Mouse (Mus musculus): Measurements from ENCODE around the gene Uba52.
A peak's percentile ranks its signal among the peaks of the same experiment; 100 is the strongest.
"Not testable (repeated sequence)": the region's sequence is repeated elsewhere in the genome, so short reads cannot be mapped to it uniquely, and the experiment has no call there.

Gene Uba52

DNA sequence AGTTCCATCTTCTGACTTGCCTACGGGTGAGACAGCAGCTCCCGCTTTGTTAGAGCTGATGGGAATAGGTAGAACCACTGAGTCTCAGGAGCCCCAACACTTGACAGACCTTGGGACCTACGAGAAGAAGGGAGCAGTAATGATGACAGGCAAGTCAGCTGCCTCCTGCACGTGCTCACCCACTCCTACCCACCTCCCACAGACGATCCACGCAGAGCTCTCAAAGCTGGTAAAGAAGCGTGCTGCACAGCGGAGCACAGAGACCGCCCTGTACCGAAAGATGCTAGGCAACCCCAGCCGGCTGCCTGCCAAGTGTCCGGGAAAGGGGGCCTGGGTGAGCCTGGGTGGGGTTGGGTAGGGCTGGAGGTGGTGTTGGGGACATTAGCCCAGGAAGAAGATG is 23.7 kb upstream of the Uba52 start:
- DNase-seq (ENCODE audit: low spot score in 2 of 2): no peak

DNA sequence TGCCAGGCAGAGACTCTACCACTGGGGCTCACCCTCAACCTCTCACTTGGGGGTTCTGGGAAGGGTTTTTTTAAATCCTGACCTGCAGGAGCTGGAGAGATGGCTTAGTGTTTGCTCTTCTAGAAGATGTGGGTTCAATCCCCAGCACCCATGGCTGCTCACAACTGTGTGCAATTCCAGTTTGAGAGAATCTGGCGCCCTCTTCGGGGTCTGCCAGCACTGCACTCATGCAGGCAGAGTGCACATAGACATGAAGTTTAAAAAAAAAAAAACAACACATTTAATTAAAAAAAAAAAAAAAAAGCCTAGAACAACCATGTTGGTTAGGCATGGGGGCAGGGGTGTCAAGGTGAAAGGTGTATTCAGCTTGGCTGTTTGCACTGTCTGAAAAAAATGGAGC is 19.7 kb upstream of the Uba52 start:
- no peak for DNase-seq (ENCODE audit: low spot score in 2 of 2)

- no peak for DNase-seq (ENCODE audit: low spot score in 2 of 2)
These were observed 19.1 kb upstream of the Uba52 start for GRCm38 (mm10) chr8:70529741-70530161.

- DNase-seq (ENCODE audit: low spot score in 2 of 2): no peak
These were observed 18.7 kb upstream of the Uba52 start for GRCm38 (mm10) chr8:70529299-70529698.

- DNase-seq (ENCODE audit: low spot score in 2 of 2): no peak
These were observed 17.7 kb upstream of the Uba52 start for GRCm38 (mm10) chr8:70528182-70528797.

GRCm38 (mm10) chr8:70527512-70528181 is 17.0 kb upstream of the Uba52 start, which contains the start of the genes Fkbp8 and Kxd1:
TSS of gene Fkbp8 (plus strand) at chr8:70527724.
TSS of gene Kxd1 (minus strand) at chr8:70527956.
- DNase-seq (ENCODE audit: low spot score in 2 of 2): peak; percentile 97 to 99

GRCm38 (mm10) chr8:70527111-70527511 is 16.5 kb upstream of the Uba52 start:
- no peak for DNase-seq (ENCODE audit: low spot score in 2 of 2)

DNA sequence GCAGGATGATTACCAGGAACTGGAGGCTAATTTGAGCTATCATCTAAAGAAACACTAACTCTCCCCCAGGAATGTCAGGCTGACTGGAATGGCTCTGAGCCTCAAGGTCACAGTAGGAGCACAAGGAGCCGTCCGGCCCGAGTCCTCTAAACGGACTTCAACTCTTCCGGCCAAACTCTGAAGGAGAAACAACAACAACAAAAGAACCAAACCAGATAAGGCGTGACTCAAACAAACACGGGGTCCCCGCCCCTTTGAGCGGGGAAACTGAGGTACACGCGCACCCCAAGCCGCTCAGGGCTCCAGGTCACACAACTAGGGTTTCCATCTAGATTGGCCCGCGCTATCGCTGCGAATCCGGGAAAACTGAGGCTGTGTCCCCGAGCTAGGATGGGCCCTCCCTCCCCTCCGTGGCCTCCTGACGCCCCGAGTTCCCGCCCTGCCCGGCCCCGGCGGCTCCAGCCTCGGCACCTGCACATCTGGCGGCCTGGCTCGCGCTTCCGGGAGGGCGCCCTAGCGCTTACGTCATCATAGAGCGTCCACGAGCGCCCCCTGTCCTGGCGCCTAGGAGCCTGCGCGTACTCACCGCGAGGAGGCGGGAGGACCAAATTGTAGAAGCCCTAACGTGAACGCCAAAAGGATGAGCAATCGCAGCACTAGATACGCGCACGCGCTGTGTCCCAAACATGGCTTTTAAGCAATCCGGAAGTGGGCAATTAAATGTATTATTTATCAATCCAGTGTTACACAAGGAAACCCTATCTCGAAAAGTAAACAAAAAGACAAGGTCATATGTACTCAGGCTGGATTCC is 12.2 kb upstream of the Uba52 start:
- peak; percentile 93 to 97 for DNase-seq (ENCODE audit: low spot score in 2 of 2)

- DNase-seq (ENCODE audit: low spot score in 2 of 2): no peak
These were observed 9.0 kb upstream of the Uba52 start for GRCm38 (mm10) chr8:70519606-70520005.

DNA sequence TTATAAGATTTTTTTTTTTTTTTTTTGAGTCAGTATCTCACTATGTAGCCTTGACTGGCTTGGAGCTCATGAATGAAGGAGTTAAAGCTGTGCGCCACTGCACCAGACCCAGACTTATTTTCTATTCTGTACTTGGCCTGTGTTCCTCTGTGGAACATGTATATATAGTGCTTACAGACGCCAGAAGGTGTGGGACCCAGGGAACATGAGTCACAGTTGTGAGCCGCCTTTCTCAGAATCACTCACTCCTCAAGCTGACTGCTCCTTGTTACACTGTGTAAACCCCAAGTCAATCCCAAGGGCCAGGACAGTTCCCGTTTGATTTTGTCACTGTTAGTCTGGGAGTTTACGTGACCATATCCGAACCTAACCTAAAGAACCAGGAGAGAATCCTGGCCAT is 8.4 kb upstream of the Uba52 start:
- DNase-seq (ENCODE audit: low spot score in 2 of 2): no peak

DNA sequence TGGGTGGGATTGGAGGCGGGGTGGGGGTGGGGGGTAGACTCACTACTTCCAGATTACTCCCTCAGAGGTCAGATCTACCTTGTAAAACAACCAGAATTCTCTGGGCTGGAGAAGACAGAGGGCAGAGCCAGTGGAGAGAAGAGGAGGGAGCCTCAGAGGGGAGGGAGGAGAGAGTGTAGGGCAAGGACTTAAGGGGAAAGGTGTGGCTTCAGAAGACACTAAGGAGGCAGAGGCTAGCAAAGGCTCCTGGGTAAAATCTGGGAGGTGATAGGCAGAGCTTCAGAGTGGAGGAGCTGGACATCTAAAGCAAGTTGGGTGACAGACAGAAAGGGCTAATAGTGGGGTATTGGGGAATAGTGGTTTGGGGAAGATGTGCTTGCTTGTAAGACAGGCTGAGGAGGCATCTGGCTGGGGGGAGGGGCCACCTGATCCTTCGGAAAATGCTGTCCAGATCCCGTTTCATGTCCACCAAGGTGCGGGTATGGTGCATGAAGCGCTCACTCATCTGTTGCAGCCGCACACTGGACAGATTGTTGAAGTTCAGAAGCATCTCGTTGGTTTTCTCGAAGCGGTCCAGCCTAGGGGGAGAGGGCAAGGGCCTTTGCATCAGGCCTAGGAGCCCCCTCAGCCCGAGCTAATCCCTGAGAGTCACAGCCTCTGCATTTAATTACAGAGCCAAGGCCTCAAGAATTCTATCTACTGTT is 7.5 kb upstream of the Uba52 start:
- no peak for DNase-seq (ENCODE audit: low spot score in 2 of 2)

GRCm38 (mm10) chr8:70513441-70513840 is 2.8 kb upstream of the Uba52 start:
- DNase-seq (ENCODE audit: low spot score in 2 of 2): no peak

- DNase-seq (ENCODE audit: low spot score in 2 of 2): no peak
These were observed 1.8 kb upstream of the Uba52 start for GRCm38 (mm10) chr8:70512253-70512903.

GRCm38 (mm10) chr8:70511770-70512169 is 1.2 kb upstream of the Uba52 start:
- DNase-seq (ENCODE audit: low spot score in 2 of 2): no peak

- not testable (repeated sequence) for DNase-seq (ENCODE audit: low spot score in 2 of 2)
These were observed 573 bp upstream of the Uba52 start for GRCm38 (mm10) chr8:70511174-70511573.

DNA sequence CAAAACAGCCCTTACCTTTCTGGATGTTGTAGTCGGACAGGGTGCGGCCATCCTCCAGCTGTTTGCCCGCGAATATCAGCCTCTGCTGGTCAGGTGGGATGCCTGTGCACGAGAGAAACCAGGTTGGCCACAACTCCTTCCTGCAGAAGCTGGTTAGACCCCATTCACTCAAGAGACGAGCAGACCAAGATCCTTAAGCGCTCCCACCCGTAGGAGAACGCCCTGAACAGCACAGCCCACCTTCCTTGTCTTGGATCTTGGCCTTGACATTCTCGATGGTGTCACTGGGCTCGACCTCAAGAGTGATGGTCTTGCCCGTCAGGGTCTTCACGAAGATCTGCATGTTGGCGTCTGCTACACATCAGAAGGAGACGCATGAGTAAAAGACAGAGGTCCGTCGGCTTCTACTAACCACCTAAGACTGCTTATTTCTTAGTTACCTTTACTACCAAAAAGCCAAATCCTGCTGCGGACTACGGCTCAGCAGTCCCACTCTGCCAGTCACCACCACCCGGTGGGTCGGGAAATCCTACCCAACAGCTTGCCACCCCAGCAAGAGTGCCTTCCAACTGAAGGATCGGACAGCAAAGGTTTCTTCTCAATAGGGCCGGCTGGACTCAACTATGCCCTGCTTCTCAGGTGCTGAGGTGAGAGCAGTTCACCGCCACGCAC is 1.2 kb downstream of the Uba52 start:
- no peak for DNase-seq (ENCODE audit: low spot score in 2 of 2)

- DNase-seq (ENCODE audit: low spot score in 2 of 2): no peak
These were observed 3.6 kb downstream of the Uba52 start for GRCm38 (mm10) chr8:70507027-70507393.

DNA sequence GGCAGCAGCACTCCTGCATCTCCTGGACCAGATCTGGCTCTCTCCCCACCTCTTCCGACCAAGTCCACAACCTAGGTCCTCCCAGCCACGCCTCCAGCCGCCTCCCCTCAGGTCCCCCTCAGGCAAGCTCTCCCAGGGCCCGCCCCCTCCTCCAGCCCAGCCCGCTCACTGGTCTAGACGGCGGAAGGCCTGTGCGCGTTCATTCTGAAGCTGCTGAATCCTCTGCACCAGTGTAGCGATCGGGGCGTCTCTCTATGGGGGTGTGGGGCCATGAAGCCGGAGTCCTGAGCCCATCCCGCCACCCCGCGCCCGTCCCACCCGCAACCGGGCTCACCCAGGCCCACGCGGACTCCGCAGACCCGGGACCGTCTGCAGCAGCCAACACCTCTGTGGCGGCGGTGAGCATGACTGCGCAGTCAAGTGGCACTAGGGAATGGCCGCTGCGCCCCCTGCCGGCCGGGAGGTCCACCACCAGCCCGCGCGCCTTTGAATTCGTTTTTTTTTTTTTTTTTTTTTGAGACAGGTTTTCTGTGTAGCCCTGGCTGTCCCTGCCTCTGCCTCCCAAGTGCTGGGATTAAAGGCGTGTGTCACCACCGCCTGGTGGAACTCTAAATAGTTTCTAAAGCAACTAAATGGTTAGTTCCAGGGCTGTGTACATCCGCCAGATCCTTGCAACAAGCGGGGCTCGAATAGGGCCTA is 4.1 kb downstream of the Uba52 start, which contains the start of gene Rex1bd:
Gene Rex1bd (minus strand): TSS at position 425 of the 699 bp plus-strand sequence.
- DNase-seq (ENCODE audit: low spot score in 2 of 2): peak; percentile 93 to 94

DNA sequence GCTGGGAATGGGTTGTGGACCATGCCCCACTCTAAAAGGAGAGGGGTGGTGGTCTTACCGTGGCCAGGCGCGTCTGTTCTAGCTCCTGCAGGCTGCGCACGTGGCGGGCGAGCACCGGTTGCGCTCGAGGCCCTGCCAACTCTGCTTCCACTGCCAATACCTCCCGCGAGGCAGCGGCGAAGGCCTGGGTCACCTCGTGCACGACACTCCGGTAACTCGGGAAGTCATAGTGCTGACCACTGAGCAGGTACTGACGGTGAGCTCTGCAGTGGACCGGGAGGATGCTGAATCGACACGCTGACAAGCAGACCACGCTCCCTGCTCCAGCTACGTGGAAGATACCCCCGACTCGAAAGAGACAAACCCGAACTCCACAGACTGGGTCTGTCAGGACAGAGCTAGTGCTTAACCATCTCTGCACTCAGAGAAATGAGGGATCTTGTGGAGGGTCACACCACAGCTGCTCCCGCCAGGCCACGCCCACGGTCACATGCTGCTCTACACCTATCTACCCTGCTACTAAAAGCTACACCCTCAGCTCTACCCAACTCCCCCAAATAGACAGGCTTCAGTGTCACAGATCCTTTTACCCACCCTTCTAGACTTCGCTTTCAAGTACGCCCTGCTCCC is 4.8 kb downstream of the Uba52 start:
- no peak for DNase-seq (ENCODE audit: low spot score in 2 of 2)

DNA sequence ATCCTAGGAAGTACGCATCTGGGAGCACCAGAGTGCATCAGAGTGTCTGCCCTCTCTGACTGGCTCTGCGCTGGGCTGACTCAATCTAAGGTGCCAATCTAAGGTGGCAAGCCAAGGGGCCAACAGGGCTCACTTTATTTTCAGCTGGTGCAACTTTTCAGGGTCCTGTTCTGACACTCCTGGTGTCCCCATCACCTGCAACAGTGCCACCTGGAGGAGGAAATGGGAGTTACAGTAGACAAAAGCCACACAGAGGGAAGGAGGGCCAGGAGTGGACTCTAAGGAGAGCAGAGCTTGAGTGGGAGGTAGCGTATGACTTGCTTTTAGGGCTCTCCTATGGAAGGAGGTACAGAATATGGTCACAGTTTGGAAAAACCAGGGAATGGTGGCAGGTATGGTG is 5.8 kb downstream of the Uba52 start:
- DNase-seq (ENCODE audit: low spot score in 2 of 2): peak; percentile 70 to 90

Data from thymus, postnatal 10 days (tissue).